Mouse (Mus musculus): ENCODE results near the gene Fam89b.
"Not testable (repeated sequence)": the region's sequence is repeated elsewhere in the genome, so short reads cannot be mapped to it uniquely, and the experiment has no call there.

Fam89b gene

DNA sequence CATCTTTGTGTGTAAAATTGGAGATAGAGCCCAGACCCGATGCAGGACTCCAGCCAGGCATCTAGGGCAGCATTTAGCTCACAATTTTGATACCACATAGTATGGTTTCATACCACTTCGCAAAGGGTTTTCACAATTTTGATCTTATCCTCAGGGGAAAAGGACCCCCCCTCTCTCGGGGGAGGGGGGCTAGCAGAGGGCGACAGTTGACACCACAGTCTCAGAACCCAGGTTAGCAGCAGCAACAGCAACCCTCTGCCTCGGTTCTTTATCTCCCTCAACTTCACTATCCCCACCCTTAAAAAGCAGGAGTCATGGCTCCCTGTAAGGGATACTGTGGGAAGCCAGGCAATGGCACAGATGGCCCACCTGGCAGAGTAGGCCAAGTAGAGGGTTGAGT lies 16.2 kb downstream of the Fam89b start:
- DNase-seq (ENCODE audit: low spot score in 2 of 2): no peak

DNA sequence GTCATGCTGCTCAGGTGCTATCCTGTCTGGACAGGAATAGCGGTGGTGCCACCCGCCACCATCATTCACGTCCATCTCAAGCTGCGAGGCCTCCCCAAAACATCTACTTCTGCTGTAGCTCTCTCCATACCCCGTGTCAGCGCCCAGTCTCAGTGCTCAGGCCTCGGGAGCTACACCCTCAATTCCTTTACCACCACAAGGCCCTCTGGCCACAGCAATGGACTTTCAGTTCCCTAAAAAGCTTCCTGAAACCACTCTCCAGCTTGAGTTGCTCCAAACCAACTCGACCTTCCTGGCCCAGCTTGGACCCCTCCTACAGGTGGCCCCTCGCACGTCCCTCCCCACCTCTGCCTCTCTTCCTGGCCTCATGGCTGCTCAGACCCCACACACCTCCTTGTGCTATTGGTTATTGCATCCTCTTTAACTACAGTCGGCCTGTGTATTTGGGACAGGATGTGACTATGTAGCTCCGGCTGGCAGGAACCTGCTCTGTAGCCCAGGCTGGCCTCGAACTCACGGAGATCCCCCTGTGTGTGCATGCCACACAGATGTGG lies 17.5 kb downstream of the Fam89b start:
- DNase-seq (ENCODE audit: low spot score in 2 of 2): no peak

DNA sequence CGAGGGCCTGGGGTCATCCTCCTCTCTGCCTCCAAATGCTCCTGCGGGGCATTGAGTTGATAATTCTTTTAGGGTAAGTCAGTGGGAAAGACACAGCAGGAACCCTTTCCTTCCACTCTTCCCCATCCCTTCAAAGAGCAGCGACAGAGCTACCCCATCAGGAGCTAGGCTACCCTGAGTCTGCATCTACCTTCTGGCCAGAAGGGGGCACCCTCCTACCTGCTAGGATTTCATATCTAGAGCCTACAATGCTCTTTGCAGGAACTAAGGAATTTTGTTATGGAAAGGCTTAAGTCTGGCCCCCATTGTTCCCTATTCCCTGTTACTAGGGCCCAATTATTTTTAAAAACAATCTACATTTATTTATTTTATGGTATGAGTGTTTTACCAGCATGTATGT lies 18.2 kb downstream of the Fam89b start:
- no peak for DNase-seq (ENCODE audit: low spot score in 2 of 2)

DNA sequence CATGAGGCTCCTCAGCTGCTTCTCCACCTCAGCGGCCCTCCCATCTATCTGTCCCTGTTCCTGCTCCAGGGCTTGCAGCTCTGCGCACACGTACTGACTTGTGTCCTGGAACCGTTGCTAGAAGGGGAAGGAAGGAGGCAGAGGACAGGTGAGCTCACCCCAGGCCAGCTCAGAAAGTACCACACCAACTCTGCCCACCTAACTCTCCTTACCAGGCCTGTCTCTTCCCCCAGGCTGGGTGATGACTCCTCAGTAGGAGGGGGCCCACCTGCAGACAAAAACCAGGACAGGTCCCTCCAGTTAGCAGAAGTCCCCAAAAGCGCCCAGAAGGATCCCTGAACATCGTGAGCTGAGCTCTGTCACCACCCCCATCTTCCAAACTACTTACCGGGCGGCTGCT lies 18.9 kb downstream of the Fam89b start:
- no peak for DNase-seq (ENCODE audit: low spot score in 2 of 2)

DNA sequence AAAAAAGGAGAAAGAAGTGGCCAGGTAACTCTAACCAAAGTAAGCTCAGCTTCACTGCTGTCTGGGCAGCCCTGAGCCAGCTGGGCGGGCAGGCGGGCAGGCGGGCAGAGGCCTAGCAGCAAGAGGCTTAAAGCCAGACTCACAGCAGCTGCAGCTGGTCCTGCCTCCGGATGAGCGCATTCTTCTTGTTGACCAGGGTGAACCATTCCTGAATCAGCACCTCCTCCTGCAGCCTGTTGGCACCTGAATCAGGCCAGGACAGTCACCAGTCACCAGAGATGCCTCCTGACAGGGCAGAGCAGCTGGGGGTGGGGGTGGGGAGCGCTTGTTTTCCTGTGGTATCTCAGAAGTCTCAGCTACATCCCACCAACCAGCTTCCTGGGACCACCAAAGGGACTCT lies 19.4 kb downstream of the Fam89b start:
- DNase-seq (ENCODE audit: low spot score in 2 of 2): no peak

DNA sequence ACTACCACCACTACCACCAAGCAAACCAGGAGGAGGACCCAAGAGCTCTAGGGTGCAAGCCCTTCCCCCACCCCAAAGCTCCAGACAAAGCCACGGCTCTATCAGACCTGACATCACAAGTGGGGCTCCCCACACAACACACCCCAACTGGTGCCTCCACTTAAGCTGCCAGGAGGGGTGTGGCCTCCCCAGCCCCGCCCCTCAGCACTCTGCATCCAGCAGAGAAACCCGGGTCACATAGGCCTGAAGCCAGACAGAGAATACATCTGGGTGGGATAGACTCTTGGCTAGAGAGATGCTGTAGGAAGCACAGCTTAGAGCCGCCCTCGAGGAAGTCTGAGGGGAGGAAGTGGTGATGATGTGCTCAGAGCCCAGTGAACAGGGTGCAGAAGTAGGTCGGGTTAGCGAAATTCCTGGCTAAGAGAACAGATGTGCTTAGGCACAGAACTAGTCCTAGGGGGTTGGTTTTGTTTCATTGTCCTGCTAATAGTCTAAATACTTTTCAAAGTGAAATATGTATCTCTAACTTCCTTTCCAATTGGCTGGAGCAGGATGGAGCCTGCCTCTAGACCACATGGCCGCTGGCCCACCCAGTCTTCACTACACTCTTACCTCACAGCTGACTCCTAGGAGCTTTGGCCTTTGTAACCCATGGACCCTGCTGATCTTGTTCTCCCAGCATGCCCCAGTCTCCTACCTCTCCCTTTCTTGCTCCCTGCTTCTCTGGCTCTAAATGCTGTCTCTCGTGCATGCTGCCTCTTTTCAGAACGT lies 24.5 kb downstream of the Fam89b start:
- no peak for DNase-seq (ENCODE audit: low spot score in 2 of 2)

DNA sequence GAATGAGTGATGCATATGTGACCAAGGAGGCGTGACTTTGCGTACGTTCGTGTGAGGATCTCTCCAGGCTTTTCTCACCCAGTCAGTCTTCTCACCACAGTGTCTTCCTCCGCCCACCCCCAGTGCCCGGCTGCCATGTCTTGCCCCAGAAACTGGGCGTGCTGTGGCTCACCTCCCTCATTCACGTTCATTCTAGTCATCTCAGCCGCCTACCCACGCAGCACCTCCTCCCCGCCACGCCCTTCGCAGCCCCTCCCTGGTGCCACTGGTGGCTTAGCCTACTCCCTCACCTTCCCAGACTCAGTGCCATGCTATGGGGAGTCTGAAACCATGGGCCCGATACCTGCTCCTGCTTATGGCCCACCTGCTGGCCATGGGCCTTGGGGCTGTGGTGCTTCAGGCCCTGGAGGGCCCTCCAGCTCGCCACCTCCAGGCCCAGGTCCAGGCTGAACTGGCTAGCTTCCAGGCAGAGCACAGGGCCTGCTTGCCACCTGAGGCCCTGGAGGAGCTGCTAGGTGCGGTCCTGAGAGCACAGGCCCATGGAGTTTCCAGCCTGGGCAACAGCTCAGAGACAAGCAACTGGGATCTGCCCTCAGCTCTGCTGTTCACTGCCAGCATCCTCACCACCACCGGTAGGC lies 25.2 kb downstream of the Fam89b start, which contains the start of gene Kcnk7:
TSS of gene Kcnk7 (plus strand) at position 205 of the 638 bp plus-strand sequence.
- DNase-seq (ENCODE audit: low spot score in 2 of 2): no peak

DNA sequence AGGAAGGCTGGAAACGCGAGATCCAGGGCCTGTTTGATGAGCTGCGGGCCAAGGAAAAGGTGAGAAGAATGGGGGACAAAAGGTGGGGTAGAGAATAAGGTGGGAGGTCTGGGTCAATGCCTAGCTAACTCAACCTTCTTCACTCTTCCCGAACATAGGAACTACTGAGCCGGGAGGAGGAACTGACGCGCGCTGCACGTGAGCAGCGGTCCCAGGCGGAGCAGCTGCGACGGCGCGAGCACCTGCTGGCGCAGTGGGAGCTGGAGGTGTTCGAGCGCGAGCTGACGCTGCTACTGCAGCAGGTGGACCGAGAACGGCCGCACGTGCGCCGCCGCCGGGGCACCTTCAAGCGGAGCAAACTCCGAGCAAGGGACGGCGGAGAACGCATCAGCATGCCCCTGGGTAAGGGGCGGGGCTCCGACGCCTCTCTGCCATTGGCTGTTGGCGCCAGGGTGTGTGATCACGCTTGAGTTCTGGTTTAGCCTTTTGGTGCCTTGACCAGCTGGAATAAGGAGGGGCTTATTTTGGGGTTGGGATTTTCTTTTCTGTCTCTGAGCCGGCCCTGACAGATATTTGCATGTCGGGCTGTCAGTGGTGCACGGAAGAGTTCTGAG lies 33.5 kb downstream of the Fam89b start:
- no peak for DNase-seq (ENCODE audit: low spot score in 2 of 2)

DNA sequence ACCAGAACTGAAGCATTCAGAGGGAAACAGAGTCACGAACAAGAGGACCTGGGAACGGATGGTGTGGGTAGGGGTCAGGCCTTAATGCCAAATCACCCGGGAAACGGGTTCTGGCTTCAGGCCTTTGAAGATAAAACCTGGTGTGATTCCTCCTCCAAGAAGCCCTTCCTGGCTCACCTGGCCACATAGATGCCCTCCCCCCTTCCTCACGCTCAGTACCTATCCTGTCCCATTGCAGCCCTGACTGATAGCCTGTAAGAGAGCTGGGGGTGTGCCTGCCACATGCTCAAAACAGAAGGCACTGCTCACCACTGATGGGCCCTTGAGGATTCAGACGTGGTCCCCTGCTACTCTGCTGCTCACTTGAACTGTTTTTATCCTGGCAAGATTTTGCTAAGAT lies 35.7 kb downstream of the Fam89b start:
- no peak for DNase-seq (ENCODE audit: low spot score in 2 of 2)

DNA sequence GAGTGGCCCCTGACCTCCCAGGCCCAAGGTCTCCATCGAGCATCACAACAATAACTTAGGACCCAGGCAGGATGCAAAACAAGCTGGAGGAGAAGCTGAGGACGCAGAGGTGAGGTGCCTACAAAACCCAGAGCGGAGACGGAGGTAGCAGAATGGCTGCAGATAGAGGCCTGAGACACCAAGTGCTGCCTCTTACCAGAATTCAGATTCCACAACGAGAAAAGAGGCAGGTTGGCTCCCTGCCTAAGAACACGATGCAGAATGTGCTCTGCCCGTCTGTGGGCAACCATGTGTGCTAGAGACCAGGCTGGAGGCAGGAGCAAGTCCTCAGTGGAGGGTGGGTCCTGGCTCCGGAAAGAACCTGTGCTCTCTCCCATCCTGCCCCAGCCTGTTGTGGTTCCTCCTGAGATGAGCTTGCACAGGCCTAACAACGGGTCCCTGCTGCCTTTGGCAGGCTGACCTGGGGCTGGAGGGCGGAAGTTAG lies 36.5 kb downstream of the Fam89b start:
- no peak for DNase-seq (ENCODE audit: low spot score in 2 of 2)

DNA sequence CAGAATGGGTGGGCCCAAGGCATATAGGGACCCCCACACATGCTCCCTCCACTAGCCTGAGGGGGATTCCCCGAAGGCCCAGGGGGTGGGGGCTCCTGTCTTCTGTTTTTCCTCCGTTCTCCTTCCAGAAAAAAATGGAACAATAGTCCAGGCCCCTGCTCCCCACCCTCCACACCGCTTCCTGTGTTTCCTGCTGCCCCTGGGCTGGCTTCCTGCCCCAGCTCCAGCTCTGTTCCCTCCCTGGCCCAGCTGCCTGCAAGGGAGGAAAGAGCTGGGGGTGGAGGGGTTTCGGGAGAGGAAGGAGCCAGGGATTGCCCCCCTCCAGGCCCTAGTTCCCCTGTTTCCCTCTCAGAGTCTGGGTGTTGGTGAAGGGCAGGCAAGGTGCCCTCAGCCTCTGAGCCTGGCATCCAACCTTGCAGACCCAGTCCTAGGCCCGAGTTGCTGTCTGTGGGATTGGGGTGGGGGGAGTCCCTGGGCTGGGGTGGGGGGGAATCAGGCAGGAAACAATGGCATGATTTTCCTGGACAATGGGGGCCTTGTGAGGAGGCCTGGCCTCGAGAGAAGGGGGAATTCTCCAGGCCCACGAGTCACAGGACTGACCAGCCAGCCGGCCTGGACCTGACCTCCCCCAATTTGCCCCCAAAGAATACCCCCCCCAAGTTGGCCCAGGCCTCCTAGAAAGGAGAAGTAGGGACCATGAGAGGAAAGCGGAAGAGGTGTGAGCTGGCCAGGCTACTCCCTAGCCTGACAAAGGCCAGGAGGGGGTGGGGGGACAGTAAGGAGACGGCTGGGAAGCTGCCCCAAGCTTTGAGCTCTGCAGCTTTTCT lies 37.2 kb downstream of the Fam89b start:
- DNase-seq (ENCODE audit: low spot score in 2 of 2): no peak

DNA sequence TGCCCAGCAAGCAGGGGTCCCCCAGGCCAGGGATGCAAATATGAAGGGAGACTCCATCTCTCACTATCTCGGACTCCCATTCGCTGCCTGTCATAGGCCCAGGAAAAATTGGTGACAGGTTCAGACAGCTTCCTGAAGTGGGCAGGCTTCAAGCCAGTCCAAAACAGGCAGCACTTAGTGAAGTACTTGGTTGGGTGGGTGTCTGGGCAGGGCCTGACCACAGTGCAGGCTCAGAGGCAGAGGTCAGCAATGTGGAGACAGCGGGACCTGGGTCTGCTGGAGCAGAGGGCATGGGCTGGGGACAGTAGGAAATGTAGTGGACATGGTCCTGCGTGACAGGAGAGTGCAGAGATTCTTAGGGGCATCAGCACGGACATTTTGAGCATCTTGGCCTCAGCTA lies 37.9 kb downstream of the Fam89b start:
- DNase-seq (ENCODE audit: low spot score in 2 of 2): no peak

DNA sequence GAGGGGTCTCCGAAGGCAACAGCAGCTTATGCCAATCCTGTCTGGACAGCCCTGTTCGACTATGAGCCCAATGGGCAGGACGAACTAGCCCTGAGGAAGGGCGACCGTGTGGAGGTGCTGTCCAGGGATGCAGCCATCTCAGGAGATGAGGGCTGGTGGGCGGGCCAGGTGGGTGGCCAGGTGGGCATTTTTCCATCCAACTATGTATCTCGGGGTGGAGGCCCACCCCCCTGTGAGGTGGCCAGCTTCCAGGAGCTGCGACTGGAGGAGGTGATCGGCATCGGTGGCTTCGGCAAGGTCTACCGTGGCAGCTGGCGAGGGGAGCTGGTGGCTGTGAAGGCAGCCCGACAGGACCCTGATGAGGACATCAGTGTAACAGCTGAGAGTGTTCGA lies 39.1 kb downstream of the Fam89b start:
- DNase-seq (ENCODE audit: low spot score in 2 of 2): no peak

DNA sequence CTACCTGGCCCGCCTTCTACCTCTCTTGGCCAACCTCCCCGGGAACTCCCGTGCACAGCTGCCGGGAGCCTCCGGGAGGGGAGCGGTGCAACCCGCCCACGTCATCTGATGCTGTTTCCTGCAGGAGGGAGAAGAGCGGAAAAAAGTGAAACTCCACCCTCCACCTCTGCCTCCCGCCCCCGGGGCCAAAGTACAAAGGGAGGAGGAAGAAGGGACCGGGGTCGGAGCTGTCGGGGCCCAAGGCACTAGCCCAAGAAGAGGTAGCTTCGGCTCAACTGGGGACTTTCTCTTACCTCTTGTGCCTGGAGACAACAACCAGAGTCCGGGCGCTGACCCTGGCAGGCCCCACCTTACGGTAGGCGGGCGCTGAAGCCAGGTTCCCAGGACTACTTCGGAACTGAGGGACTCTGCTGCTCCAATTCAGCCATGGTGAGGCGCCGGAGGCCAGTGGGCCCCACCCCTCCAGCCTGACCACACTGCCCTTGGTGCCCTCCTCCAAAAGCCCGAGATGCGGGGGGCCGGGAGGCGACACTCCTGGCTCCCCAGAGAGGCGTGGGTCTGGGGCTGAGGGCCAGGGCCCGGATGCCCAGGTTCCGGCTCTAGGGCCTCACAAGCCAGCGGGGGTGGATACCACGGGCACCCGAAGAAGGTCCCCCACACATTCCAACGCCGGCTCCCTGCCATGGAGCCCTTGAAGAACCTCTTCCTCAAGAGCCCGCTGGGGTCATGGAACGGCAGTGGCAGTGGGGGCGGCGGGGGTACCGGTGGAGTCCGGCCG lies 39.7 kb downstream of the Fam89b start:
- DNase-seq (ENCODE audit: low spot score in 2 of 2): peak; percentile 58 to 61

DNA sequence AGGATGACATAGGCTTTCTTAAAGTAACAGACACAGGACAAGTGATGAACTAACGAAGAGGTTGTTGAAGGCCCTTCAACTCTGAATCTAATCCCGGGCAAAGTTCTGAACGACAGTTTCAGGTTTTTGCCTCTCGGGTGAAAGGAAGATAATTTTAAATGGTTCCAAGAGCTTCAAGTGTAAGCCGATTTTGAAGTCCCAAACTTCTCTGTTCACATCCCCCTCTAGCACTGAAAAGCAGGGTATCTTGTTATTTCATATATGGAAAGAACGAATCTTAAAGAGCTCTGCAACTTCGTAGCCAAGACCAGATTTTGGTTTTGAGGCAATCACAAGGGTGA lies 40.4 kb downstream of the Fam89b start:
- DNase-seq (ENCODE audit: low spot score in 2 of 2): no peak

DNA sequence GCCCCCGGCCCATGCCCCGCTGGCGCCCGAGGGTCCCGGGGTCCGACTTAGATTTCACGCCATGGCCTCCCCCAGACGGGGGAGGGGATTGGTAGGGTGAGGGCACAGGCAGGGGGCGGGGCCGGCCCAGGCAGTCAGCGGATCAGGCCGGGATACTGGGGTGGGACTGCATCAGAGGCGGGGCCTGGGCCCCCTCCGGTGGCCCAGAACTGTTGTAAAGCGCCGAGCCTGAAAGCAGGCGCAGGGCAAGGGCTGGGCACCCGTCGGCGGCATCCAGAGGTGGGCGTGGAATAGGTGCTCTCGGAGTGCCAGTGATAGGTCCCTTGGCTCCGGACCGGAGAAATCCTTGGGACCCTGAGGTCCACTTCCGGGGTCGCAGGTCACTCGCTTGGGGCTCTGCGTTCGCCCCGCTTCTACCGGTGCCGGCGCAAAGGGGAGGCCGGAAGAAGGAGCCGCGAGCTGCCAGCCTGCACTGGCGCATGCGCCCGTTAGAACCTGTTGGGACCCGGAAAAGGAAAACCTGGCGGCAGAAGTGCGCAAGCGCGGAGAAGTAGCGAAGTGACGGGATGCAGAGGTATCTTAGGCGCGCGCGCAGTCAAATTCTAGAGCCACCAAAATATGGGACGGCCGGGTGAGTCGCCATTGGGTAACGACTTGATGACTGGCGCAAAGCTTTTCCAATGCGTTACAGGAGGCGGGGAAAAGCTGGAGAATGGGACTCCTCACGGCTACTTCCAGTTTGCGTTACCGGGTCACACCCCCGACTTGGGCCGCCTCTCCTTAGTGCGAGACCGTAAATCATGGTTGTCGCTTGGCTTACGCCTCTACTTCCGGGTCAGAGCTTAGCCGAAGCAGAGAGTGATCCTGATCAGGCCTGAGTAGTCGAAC lies 41.0 kb downstream of the Fam89b start, which contains the start of the genes Map3k11 and Pcnx3:
TSS of gene Map3k11 (plus strand) at position 543 of the 888 bp plus-strand sequence.
TSS of gene Pcnx3 (minus strand) at position 709 of the 888 bp plus-strand sequence.
- peak; percentile 97 for DNase-seq (ENCODE audit: low spot score in 2 of 2)

DNA sequence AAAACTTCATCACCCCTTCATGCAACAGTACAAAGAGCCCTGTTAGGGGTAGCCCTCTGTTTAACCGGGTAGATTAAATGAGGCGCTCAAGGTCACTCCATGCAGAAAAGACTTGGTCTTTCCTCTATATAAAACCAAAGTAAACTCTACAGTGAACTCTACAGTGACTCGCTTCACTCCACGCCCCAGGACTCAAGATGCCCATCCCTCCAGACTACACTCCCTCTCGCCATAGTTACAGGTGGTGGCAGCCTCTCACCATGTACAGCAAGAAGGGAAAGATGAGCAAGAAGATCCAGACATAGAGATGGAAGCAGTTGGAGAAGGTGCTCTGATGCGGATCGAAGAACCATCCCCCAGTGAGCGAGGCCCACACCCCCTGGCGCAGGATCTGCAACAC lies 41.7 kb downstream of the Fam89b start:
- no peak for DNase-seq (ENCODE audit: low spot score in 2 of 2)

DNA sequence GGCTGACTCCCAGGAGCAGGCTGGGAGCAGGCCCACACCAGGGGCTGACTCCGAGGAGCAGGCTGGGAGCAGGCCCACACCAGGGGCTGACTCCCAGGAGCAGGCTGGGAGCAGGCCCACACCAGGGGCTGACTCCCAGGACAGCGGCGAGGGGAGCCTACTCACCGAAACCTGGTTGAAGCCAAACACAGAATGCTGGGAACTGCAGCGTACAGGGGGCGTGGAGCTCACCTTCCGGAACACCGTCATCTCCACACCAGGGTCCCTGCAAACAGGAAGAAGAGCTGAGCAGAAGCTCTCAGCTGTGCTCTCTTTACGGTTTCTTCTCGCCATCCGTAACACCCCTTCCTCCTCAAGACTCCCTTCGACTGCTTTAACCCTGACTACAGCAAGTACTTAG lies 42.5 kb downstream of the Fam89b start:
- not testable (repeated sequence) for DNase-seq (ENCODE audit: low spot score in 2 of 2)

DNA sequence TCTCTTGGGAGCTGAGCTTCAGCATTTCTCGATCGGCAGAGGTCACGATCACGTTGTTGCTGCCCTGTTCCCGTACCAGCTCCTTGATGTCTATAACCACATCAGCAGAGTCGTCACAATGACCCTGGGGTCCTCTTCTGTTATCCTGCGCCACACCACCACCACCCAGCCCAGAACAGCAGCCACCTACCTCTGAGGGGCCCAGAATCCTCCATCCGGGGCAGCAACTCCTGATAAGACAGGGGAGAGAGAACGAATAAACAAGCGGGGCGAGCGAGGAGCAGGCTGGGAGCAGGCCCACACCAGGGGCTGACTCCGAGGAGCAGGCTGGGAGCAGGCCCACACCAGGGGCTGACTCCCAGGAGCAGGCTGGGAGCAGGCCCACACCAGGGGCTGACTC lies 43.0 kb downstream of the Fam89b start:
- no peak for DNase-seq (ENCODE audit: low spot score in 2 of 2)

DNA sequence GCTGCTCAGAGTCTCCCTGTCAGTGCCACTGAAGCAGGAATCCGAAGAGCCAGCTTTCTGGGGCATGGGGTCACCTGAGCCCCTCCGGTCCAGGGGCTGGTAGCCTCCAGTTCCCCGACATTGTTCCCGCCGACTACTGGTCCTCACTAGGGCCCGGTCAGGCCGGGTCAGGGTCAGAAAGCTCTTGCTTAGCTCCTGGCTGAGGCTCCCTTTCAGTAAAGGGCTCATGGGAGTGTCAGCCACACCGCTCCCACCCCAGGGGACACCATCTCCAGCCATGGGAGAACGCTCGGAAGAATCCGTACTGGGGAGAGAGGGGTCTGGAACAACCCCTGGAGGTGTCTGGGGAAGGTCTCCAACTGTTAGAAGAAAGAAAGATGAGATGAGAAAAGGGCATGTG lies 43.6 kb downstream of the Fam89b start:
- no peak for DNase-seq (ENCODE audit: low spot score in 2 of 2)
